Mouse (Mus musculus) urinary bladder, postnatal 14 days (tissue): Measurements from ENCODE around the gene 1700017B05Rik.

Experiments
- DNase-seq: peaks from one replicate; pipeline ENCODE4 v3.0.0; 2021; ENCODE audit warnings: low spot score

1700017B05Rik gene

GRCm38 (mm10) chr9:57217220-57217619 lies 45.2 kb downstream of the 1700017B05Rik start:
- DNase-seq = no peak

- no peak for DNase-seq
These were observed 47.9 kb downstream of the 1700017B05Rik start for GRCm38 (mm10) chr9:57214500-57214899.

GRCm38 (mm10) chr9:57212448-57213222 lies 49.8 kb downstream of the 1700017B05Rik start:
- no peak for DNase-seq

- DNase-seq = peak; percentile 39
These were observed 53.1 kb downstream of the 1700017B05Rik start for GRCm38 (mm10) chr9:57209316-57209715.

- DNase-seq = no peak
These were observed 55.5 kb downstream of the 1700017B05Rik start for GRCm38 (mm10) chr9:57206896-57207295.

GRCm38 (mm10) chr9:57203571-57203970 lies 58.8 kb downstream of the 1700017B05Rik start:
- DNase-seq = peak; percentile 53
